Mouse (Mus musculus) MEL (cell line): ENCODE data around the gene Dop1b. TPM values are rescaled to one million over a fixed set of nuclear protein-coding genes. Genes with fewer than 3 reads are reported as not detected.
A peak's percentile ranks its signal among the peaks of the same experiment; 100 is the strongest.

Experiments used
- DNase-seq: peaks from one replicate; pipeline ENCODE4 v3.0.0; 2011; ENCODE audit warnings: low read depth, low spot score
- H3K27ac ChIP-seq: 2 replicates; pipeline ENCODE4 v1.5.1; 2012; ENCODE audit warnings: low read depth, mild to moderate bottlenecking, control low read depth, low read length, moderate library complexity; ENCODE audit not compliant: control insufficient read depth
- H3K27me3 ChIP-seq, 2 experiments: fragments of 150-350 bp in 1 of 2; sonication (generic) in 1 of 2; 2 replicates each; pipeline ENCODE4 v1.6.1; 2012; ENCODE audit warnings: low read length in 2 of 2, mild to moderate bottlenecking in 2 of 2, improper control_type of control experiment in 1 of 2, moderate library complexity in 1 of 2; ENCODE audit not compliant: insufficient read depth in 2 of 2, control insufficient read depth in 1 of 2
- H3K36me3 ChIP-seq, 2 experiments: 2 replicates each; pipeline ENCODE4 v1.6.1; 2012 to 2014; ENCODE audit warnings: low read length in 2 of 2, improper control_type of control experiment in 1 of 2, inconsistent platforms in 1 of 2, mild to moderate bottlenecking in 1 of 2; ENCODE audit not compliant: insufficient read depth in 2 of 2, control insufficient read depth in 1 of 2
- H3K4me1 ChIP-seq, 2 experiments: fragments of 150-350 bp in 1 of 2; sonication (generic) in 1 of 2; 2 replicates each; pipeline ENCODE4 v1.6.1; 2012; ENCODE audit warnings: low read length in 2 of 2, improper control_type of control experiment in 1 of 2, mild to moderate bottlenecking in 1 of 2; ENCODE audit not compliant: insufficient read depth in 2 of 2, control insufficient read depth in 1 of 2
- H3K4me3 ChIP-seq, 2 experiments: fragments of 150-350 bp in 1 of 2; sonication (generic) in 1 of 2; 2 replicates each; pipeline ENCODE4 v1.5.1; 2012; ENCODE audit warnings: low read depth in 2 of 2, low read length in 2 of 2, mild to moderate bottlenecking in 2 of 2, moderate library complexity in 2 of 2, control low read depth in 1 of 2, improper control_type of control experiment in 1 of 2; ENCODE audit not compliant: control insufficient read depth in 1 of 2, insufficient read depth in 1 of 2
- H3K79me2 ChIP-seq: 2 replicates; pipeline ENCODE4 v1.6.1; 2012; ENCODE audit warnings: mild to moderate bottlenecking, low read length, moderate library complexity; ENCODE audit not compliant: control insufficient read depth, poor library complexity, insufficient read depth
- H3K9ac ChIP-seq: 2 replicates; pipeline ENCODE4 v1.6.1; 2012; ENCODE audit warnings: low read depth, mild to moderate bottlenecking, control low read depth, low read length, moderate library complexity; ENCODE audit not compliant: control insufficient read depth, poor library complexity, severe bottlenecking
- H3K9me3 ChIP-seq: fragments of 150-350 bp; sonication (generic); replicated peaks from 2 replicates; pipeline ENCODE4 v1.6.1; 2012; ENCODE audit warnings: mild to moderate bottlenecking, low read length, improper control_type of control experiment, moderate library complexity; ENCODE audit not compliant: insufficient read depth
- CHD1 ChIP-seq: IDR thresholded peaks from 2 replicates; pipeline ENCODE4 v1.6.1; 2012; ENCODE audit warnings: low read depth, mild to moderate bottlenecking, inconsistent platforms, low read length, improper control_type of control experiment
- CHD2 ChIP-seq: IDR thresholded peaks from 2 replicates; pipeline ENCODE4 v1.6.1; 2011; ENCODE audit warnings: low read length, improper control_type of control experiment
- CTCF ChIP-seq, 3 experiments: IDR thresholded peaks in 2 of 3; conservative IDR thresholded peaks in 1 of 3; 2 replicates each; pipeline ENCODE4 v1.5.1; 2011 to 2012; ENCODE audit warnings: low read length in 3 of 3, low read depth in 2 of 3, mild to moderate bottlenecking in 2 of 3, improper control_type of control experiment in 1 of 3, inconsistent platforms in 1 of 3, mixed read lengths in 1 of 3, moderate library complexity in 1 of 3; ENCODE audit not compliant: control insufficient read depth in 1 of 3, insufficient read depth in 1 of 3, poor library complexity in 1 of 3, severe bottlenecking in 1 of 3
- E2F4 ChIP-seq: IDR thresholded peaks from 2 replicates; pipeline ENCODE4 v1.6.1; 2011; ENCODE audit warnings: low read depth, low read length, improper control_type of control experiment, borderline replicate concordance
- ELF1 ChIP-seq: IDR thresholded peaks from 2 replicates; pipeline ENCODE4 v1.6.1; 2014; ENCODE audit warnings: low read depth, mild to moderate bottlenecking, inconsistent platforms, low read length, improper control_type of control experiment, moderate library complexity
- EP300 ChIP-seq, 2 experiments: IDR thresholded peaks; 2 replicates each; pipeline ENCODE4 v1.6.1; 2011; ENCODE audit warnings: improper control_type of control experiment in 2 of 2, low read length in 2 of 2, low read depth in 1 of 2, mild to moderate bottlenecking in 1 of 2
- ETS1 ChIP-seq: IDR thresholded peaks from 2 replicates; pipeline ENCODE4 v1.6.1; 2012; ENCODE audit warnings: low read depth, mild to moderate bottlenecking, inconsistent platforms, low read length, improper control_type of control experiment, moderate library complexity
- GATA1 ChIP-seq: IDR thresholded peaks from 2 replicates; pipeline ENCODE4 v1.6.1; 2011; ENCODE audit warnings: low read depth, low read length, improper control_type of control experiment
- HCFC1 ChIP-seq: IDR thresholded peaks from 2 replicates; pipeline ENCODE4 v1.6.1; 2012; ENCODE audit warnings: low read depth, mild to moderate bottlenecking, inconsistent platforms, low read length, improper control_type of control experiment, moderate library complexity
- KAT2A ChIP-seq: conservative IDR thresholded peaks from 2 replicates; pipeline ENCODE4 v1.6.1; 2012; ENCODE audit warnings: low read depth, low read length, improper control_type of control experiment, inconsistent platforms
- MAX ChIP-seq: IDR thresholded peaks from 2 replicates; pipeline ENCODE4 v1.6.1; 2011; ENCODE audit warnings: low read length, improper control_type of control experiment
- MXI1 ChIP-seq: IDR thresholded peaks from 2 replicates; pipeline ENCODE4 v1.6.1; 2011; ENCODE audit warnings: mild to moderate bottlenecking, low read depth, low read length, improper control_type of control experiment
- MYC ChIP-seq: IDR thresholded peaks from 2 replicates; pipeline ENCODE4 v1.6.1; 2011; ENCODE audit warnings: low read depth, mild to moderate bottlenecking, low read length, improper control_type of control experiment, moderate library complexity
- NELFE ChIP-seq: IDR thresholded peaks from 2 replicates; pipeline ENCODE4 v1.6.1; 2011; ENCODE audit warnings: low read depth, low read length, improper control_type of control experiment
- NRF1 ChIP-seq: IDR thresholded peaks from 2 replicates; pipeline ENCODE4 v1.6.1; 2014; ENCODE audit warnings: low read depth, mild to moderate bottlenecking, inconsistent platforms, low read length, improper control_type of control experiment, moderate library complexity; ENCODE audit not compliant: poor library complexity, insufficient read depth, severe bottlenecking
- POLR2A ChIP-seq, 2 experiments: IDR thresholded peaks; 2 replicates each; pipeline ENCODE4 v1.6.1; 2011 to 2012; ENCODE audit warnings: low read length in 2 of 2, mild to moderate bottlenecking in 2 of 2, control low read depth in 1 of 2, improper control_type of control experiment in 1 of 2, low read depth in 1 of 2, moderate library complexity in 1 of 2; ENCODE audit not compliant: control insufficient read depth in 1 of 2, insufficient read depth in 1 of 2, poor library complexity in 1 of 2
- POLR2AphosphoS2 ChIP-seq: IDR thresholded peaks from 2 replicates; pipeline ENCODE4 v1.6.1; 2011; ENCODE audit warnings: low read length, improper control_type of control experiment
- POLR2AphosphoS5 ChIP-seq: IDR thresholded peaks from 2 replicates; pipeline ENCODE4 v1.6.1; 2012; ENCODE audit warnings: low read depth, borderline replicate concordance, mild to moderate bottlenecking, inconsistent platforms, low read length, moderate library complexity, mixed read lengths
- RAD21 ChIP-seq: IDR thresholded peaks from 2 replicates; pipeline ENCODE4 v1.6.1; 2011; ENCODE audit warnings: mild to moderate bottlenecking, low read depth, low read length, improper control_type of control experiment
- RCOR1 ChIP-seq: IDR thresholded peaks from 2 replicates; pipeline ENCODE4 v1.6.1; 2012; ENCODE audit warnings: low read depth, mild to moderate bottlenecking, inconsistent platforms, low read length, improper control_type of control experiment
- SIN3A ChIP-seq: IDR thresholded peaks from 2 replicates; pipeline ENCODE4 v1.6.1; 2012; ENCODE audit warnings: low read length, improper control_type of control experiment, inconsistent platforms
- TAL1 ChIP-seq: IDR thresholded peaks from 2 replicates; pipeline ENCODE4 v1.6.1; 2012; ENCODE audit warnings: mild to moderate bottlenecking, inconsistent platforms, low read length, moderate library complexity, mixed read lengths
- TBP ChIP-seq: IDR thresholded peaks from 2 replicates; pipeline ENCODE4 v1.8.0; 2011; ENCODE audit warnings: low read depth, low read length, improper control_type of control experiment
- TCF12 ChIP-seq: IDR thresholded peaks from 2 replicates; pipeline ENCODE4 v1.6.1; 2014; ENCODE audit warnings: low read depth, mild to moderate bottlenecking, inconsistent platforms, low read length, improper control_type of control experiment, moderate library complexity
- USF2 ChIP-seq, 2 experiments: IDR thresholded peaks; 2 replicates each; pipeline ENCODE4 v1.6.1; 2011 to 2012; ENCODE audit warnings: improper control_type of control experiment in 2 of 2, low read length in 2 of 2, borderline replicate concordance in 1 of 2, inconsistent platforms in 1 of 2, low read depth in 1 of 2, mild to moderate bottlenecking in 1 of 2; ENCODE audit not compliant: insufficient read depth in 1 of 2
- ZC3H11A ChIP-seq: IDR thresholded peaks from 2 replicates; pipeline ENCODE4 v1.6.1; 2012; ENCODE audit warnings: low read depth, mild to moderate bottlenecking, inconsistent platforms, low read length, improper control_type of control experiment
- ZMIZ1 ChIP-seq: IDR thresholded peaks from 2 replicates; pipeline ENCODE4 v1.6.1; 2012; ENCODE audit warnings: low read depth, mild to moderate bottlenecking, inconsistent platforms, low read length, improper control_type of control experiment, moderate library complexity
- polyA plus RNA-seq, 2 experiments: library from polyadenylated mRNA; stranded (reverse) in 1 of 2; unstranded in 1 of 2; fragments of >175 nt in 1 of 2; fragments of >200 nt in 1 of 2; gene quantifications; 2 replicates each; pipeline versions ENCODE4 v1.2.1 to v1.2.4; 2012; ENCODE audit warnings: low replicate concordance in 2 of 2, low read depth in 1 of 2; ENCODE audit not compliant: insufficient read length in 2 of 2, insufficient read depth in 1 of 2, missing spikeins in 1 of 2
- total RNA-seq: library from RNA; depleted of rRNA; stranded (reverse); fragments of 300-350 nt; gene quantifications from 2 replicates; pipeline ENCODE4 v1.2.3, GENCODE M21; 2012

The Dop1b gene
- total and polyA plus RNA-seq, 3 experiments, result 5.8 to 11.3 TPM; not detected in 1

DNA sequence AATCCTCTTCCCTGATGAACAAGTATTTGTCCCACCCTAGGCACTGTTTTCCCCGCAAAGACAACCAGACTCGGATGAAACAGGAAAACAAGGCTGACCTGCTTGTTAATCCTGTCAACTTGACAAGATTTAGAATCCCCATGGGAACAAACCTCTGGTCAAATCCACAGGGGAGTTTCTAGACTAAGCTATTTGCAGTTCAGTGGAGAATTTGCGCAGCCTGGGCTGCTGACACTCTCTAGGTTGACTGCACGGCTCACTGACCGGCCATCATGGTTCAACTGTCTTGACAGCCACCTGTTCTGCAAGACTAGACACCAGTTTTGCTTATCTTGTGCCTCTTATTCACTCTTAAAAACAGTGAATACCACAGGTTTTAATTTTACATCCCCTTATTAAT lies 119.2 kb downstream of the Dop1b start:
- TF ChIP-seq CHD2 (no peak), ZC3H11A (no peak), RCOR1 (no peak), RAD21 (no peak), POLR2AphosphoS5 (no peak), KAT2A (no peak), ETS1 (no peak), MXI1 (no peak)
- TF ChIP-seq, all 39 proteins: peak for 0
- H3K4me1 ChIP-seq, result peaks cover 3 to 13% of the 10 kb centered on the region in 2 experiments
- H3K9ac ChIP-seq, result no peak overlapping the region
- no peaks in the 10 kb centered on the region for H3K27me3 ChIP-seq
- H3K36me3 ChIP-seq, result peaks cover 0 to 23% of the 10 kb centered on the region in 2 experiments; a peak in 3 of 4 replicates
- H3K4me3 ChIP-seq, result no peak overlapping the region
- H3K79me2 ChIP-seq, result peaks cover 38% of the 10 kb centered on the region
- H3K9me3 ChIP-seq, result no peaks in the 10 kb centered on the region
- no peak for DNase-seq
- no peak overlapping the region for H3K27ac ChIP-seq

DNA sequence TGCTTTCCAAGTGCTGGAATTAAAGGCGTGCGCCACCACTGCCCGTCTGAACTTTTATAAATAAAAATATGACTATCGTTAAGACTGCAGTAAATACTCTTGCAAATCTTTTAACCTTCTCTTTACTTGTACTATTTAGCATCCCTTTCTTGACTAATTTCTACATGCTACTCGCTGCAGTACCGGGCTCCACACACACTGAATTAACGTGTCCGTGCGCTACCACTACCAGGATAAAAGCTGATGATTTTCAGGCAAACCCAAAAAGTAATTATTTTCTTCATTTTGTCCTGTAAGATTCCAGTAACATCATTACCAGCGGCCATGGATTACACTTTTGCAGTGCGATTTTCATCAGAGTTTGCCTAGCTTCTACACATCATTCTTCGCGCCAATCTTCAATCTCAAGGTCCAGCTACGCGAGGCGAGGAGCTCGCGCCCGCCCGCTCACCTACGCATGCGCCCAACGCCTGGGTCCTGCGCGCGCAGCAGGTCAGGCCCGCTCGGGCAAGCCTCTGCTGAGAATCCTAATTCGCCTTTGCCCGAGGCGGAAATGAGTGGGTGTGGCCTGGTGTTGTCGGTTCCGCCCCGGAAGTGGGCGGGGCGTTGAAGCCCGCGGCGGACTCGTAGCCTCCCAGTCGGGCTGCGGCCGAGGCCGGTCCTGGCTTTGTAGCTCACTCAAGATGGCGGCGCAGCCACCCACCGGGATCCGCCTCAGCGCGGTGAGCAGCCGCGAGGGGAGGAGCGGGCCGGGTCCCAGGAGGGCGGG lies 120.1 kb downstream of the Dop1b start, which contains the start of gene Morc3:
Morc3 (plus strand) TSS at position 495 of the 769 bp plus-strand sequence.
- Histone ChIP-seq H3K27ac (peak within 1 kb of the TSS; percentile 73), H3K27me3 (no peaks in the 10 kb centered on the region), H3K9ac (peak within 1 kb of the TSS; percentile 90), H3K9me3 (no peaks in the 10 kb centered on the region), H3K4me1 (peaks cover 3 to 13% of the 10 kb centered on the region in 2 experiments), H3K4me3 (peak within 1 kb of the TSS; percentile 95 to 96), H3K36me3 (peaks cover 0 to 23% of the 10 kb centered on the region in 2 experiments), H3K79me2 (peaks cover 46% of the 10 kb centered on the region)
- DNase-seq, result peak; percentile 99
- TF ChIP-seq GATA1 (no peak), MXI1 (no peak), EP300 (IDR thresholded peaks at IDR 0.05; ENCODE audit: low read depth in 1 of 2, low read length in 2 of 2) (peak in 1 of 2 experiments; percentile 9; a peak in 1 of 4 replicates), TAL1 (no peak), CHD1 (no peak), MYC (0 out of 2 replicates have a peak, but pooled peaks have one; percentile 57), NELFE (peak; percentile 85), E2F4 (peak; percentile 88; the same call in 1 of the 2 replicates), POLR2AphosphoS2 (peak; percentile 80), TCF12 (peak; percentile 62), SIN3A (peak; percentile 78), NRF1 (peak; percentile 99; the same call in 1 of the 2 replicates), POLR2A (IDR thresholded peaks at IDR 0.05; ENCODE audit: control insufficient read depth in 1 of 2, insufficient read depth in 1 of 2, low read depth in 1 of 2, low read length in 2 of 2, poor library complexity in 1 of 2) (peak; percentile 94 to 96), ZMIZ1 (peak; percentile 83), ELF1 (peak; percentile 93), CTCF (IDR thresholded peaks at IDR 0.05 in 2 of 3, conservative IDR thresholded peaks at IDR 0.05 in 1 of 3; ENCODE audit: control insufficient read depth in 1 of 3, insufficient read depth in 1 of 3, low read depth in 2 of 3, low read length in 3 of 3, poor library complexity in 1 of 3, severe bottlenecking in 1 of 3) (0 out of 6 replicates have a peak, but pooled peaks of 1 of the 3 experiments have one; percentile 5), HCFC1 (peak; percentile 84), KAT2A (peak; percentile 52; the same call in 1 of the 2 replicates), USF2 (IDR thresholded peaks at IDR 0.05; ENCODE audit: borderline replicate concordance in 1 of 2, insufficient read depth in 1 of 2, low read depth in 1 of 2, low read length in 2 of 2) (no peak), MAX (peak; percentile 99), ETS1 (peak; percentile 58; the same call in 1 of the 2 replicates), TBP (peak; percentile 82)
